Mouse (Mus musculus) heart, postnatal 0 days (tissue): ENCODE results near the gene Tubb2b. TPM values are rescaled to one million over a fixed set of nuclear protein-coding genes. Genes with fewer than 3 reads are reported as not detected.

Source experiments
- ATAC-seq: fragments of 200-750 bp; cut with Nextera tagmentation; 2 replicates; pipeline ENCODE4 v1.8.0; 2017; ENCODE audit warnings: low read depth, moderate number of reproducible peaks, moderate library complexity; ENCODE audit not compliant: insufficient read depth
- DNase-seq: peaks from one replicate; pipeline ENCODE4 v3.0.0-alpha.2; 2016; ENCODE audit warnings: low spot score
- H3K27ac ChIP-seq: fragments of 300-500 bp; sonication (generic); 2 replicates; pipeline ENCODE4 v1.5.1; 2014; ENCODE audit warnings: low read depth, mild to moderate bottlenecking
- H3K27me3 ChIP-seq: fragments of 300-500 bp; sonication (generic); 2 replicates; pipeline ENCODE4 v1.6.1; 2014; ENCODE audit warnings: low read length, mixed read lengths; ENCODE audit not compliant: control insufficient read depth, insufficient read depth
- H3K36me3 ChIP-seq: fragments of 300-500 bp; sonication (generic); replicated peaks from 2 replicates; pipeline ENCODE4 v1.6.1; 2014; ENCODE audit warnings: low read length, mixed read lengths; ENCODE audit not compliant: control insufficient read depth, insufficient read depth
- H3K4me1 ChIP-seq: fragments of 300-500 bp; sonication (generic); 2 replicates; pipeline ENCODE4 v1.6.1; 2014; ENCODE audit warnings: antibody characterized with exemption; ENCODE audit not compliant: control insufficient read depth, insufficient read depth
- H3K4me2 ChIP-seq: fragments of 300-500 bp; sonication (generic); 2 replicates; pipeline ENCODE4 v1.6.1; 2014; ENCODE audit warnings: low read depth, mild to moderate bottlenecking, low read length, moderate library complexity
- H3K4me3 ChIP-seq: fragments of 300-500 bp; sonication (generic); 2 replicates; pipeline ENCODE4 v1.5.1; 2014; ENCODE audit warnings: low read depth, low read length
- H3K9ac ChIP-seq: fragments of 300-500 bp; sonication (generic); replicated peaks from 2 replicates; pipeline ENCODE4 v1.6.1; 2014; ENCODE audit warnings: low read depth, low read length, mixed read lengths
- H3K9me3 ChIP-seq: fragments of 300-500 bp; sonication (generic); replicated peaks from 2 replicates; pipeline ENCODE4 v1.6.1; 2016; ENCODE audit warnings: low read length; ENCODE audit not compliant: control insufficient read depth
- CTCF ChIP-seq: IDR thresholded peaks from 2 replicates; pipeline ENCODE4 v1.5.1; 2016; ENCODE audit warnings: antibody characterized with exemption, control low read depth, low read depth
- EP300 ChIP-seq: IDR thresholded peaks from 2 replicates; pipeline ENCODE4 v1.6.1; 2016; ENCODE audit warnings: antibody characterized with exemption, low read depth
- WGBS: fragments of 180-500 bp; shearing (Covaris S2); extraction: QIAGEN DNeasy Blood & Tissue Kit; methylation state at CpG from one replicate; pipeline ENCODE4 v1.1.7; 2014; 5-methylcytosine and 5-hydroxymethylcytosine counted together
- polyA plus RNA-seq: library from polyadenylated mRNA; unstranded; fragments of >200 nt; fragmentation: Nextera tagmentation; extraction: Ambion mirVana; gene quantifications from 2 replicates; pipeline ENCODE4 v1.2.1, GENCODE M21; 2015
- total RNA-seq: library from RNA; depleted of rRNA; stranded (reverse); fragments of >200 nt; gene quantifications from 2 replicates; pipeline ENCODE4 v1.2.3, GENCODE M21; 2014; ENCODE audit warnings: low replicate concordance

Tubb2b gene
- total and polyA plus RNA-seq, 2 experiments from 2014 or later, result 19.7 to 157 TPM

DNA sequence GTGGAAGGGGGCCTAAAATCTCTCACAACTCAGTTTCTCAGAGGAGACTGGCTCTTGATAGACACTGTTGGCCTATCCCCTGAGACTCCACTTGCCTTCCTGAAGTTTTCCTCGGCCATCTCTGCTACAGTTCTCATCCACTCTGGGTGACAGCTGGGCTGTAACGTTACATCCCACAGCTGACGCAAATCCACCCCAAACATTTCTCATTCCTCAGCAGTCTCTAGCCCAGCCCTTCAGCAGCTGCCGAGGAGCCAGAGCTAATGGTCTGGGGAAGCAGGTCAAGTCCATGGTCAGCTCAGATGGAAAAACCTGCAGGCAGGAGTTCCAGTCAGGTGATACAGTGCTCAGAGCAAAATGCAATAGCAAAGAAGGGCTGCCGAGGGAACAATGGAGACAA lies 19.2 kb downstream of the Tubb2b start:
- Histone ChIP-seq H3K9ac (no peak overlapping the region), H3K36me3 (no peaks in the 10 kb centered on the region), H3K4me3 (no peak overlapping the region), H3K4me2 (no peak overlapping the region), H3K27me3 (no peaks in the 10 kb centered on the region), H3K4me1 (peaks cover 10% of the 10 kb centered on the region), H3K9me3 (no peaks in the 10 kb centered on the region), H3K27ac (no peak overlapping the region)
- WGBS, result 62% methylated on average over 5 of the region's 5 CpGs
- ATAC-seq (no peak), DNase-seq (no peak)
- TF ChIP-seq EP300, result no peak
- no peak for TF ChIP-seq CTCF

DNA sequence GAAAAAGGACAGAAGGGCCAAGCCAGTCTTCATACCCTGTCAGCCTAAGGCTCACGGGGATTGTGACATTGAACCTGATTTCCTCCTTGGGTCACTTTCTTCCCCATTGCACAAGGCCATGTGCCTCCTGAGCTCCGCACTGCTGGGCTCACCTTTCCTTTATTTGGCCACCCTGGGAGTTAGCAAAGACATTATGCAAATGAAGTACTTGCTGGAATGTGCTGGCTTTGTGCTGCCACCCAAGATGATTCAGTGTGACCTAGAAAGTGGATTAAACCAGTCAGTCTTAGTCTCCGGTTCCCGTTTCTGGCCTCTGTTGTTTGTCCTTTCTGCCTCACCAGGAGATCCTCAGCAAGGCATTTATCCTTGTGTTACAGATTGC lies 20.6 kb downstream of the Tubb2b start:
- no peak overlapping the region for H3K4me3 ChIP-seq
- TF ChIP-seq EP300, result no peak
- TF ChIP-seq CTCF, result no peak
- no peak overlapping the region for H3K4me2 ChIP-seq
- no peaks in the 10 kb centered on the region for H3K36me3 ChIP-seq
- ATAC-seq (no peak), DNase-seq (no peak)
- no peak overlapping the region for H3K9ac ChIP-seq
- 60% methylated on average over 4 of the region's 4 CpGs for WGBS
- H3K27me3 ChIP-seq, result no peaks in the 10 kb centered on the region
- no peaks in the 10 kb centered on the region for H3K9me3 ChIP-seq
- peaks cover 13% of the 10 kb centered on the region for H3K4me1 ChIP-seq
- no peak overlapping the region for H3K27ac ChIP-seq

GRCm38 (mm10) chr13:34109035-34109676 lies 21.1 kb downstream of the Tubb2b start:
- ATAC-seq, result no peak
- DNase-seq, result no peak
- H3K27me3 ChIP-seq, result no peaks in the 10 kb centered on the region
- H3K4me2 ChIP-seq, result no peak overlapping the region
- H3K4me3 ChIP-seq, result no peak overlapping the region
- no peak for TF ChIP-seq CTCF
- no peak for TF ChIP-seq EP300
- WGBS, result 79% methylated on average over 4 of the region's 4 CpGs
- no peaks in the 10 kb centered on the region for H3K9me3 ChIP-seq
- no peak overlapping the region for H3K27ac ChIP-seq
- peaks cover 13% of the 10 kb centered on the region for H3K4me1 ChIP-seq
- no peaks in the 10 kb centered on the region for H3K36me3 ChIP-seq
- no peak overlapping the region for H3K9ac ChIP-seq

- Histone ChIP-seq H3K9me3 (no peaks in the 10 kb centered on the region), H3K4me2 (no peak overlapping the region), H3K36me3 (no peaks in the 10 kb centered on the region), H3K9ac (no peak overlapping the region), H3K27ac (0 out of 2 replicates have a peak overlapping the region, but pooled peaks have one; percentile 4), H3K4me3 (no peak overlapping the region), H3K4me1 (peaks cover 13% of the 10 kb centered on the region), H3K27me3 (no peaks in the 10 kb centered on the region)
- 94% methylated on average over 1 of the region's 1 CpGs for WGBS
- DNase-seq (no peak), ATAC-seq (no peak)
- no peak for TF ChIP-seq CTCF
- no peak for TF ChIP-seq EP300
Observed at GRCm38 (mm10) chr13:34106999-34107398, 23.3 kb downstream of the Tubb2b start.

GRCm38 (mm10) chr13:34106256-34106655 lies 24.0 kb downstream of the Tubb2b start:
- ATAC-seq, result no peak
- Histone ChIP-seq H3K27ac (peak overlapping the region; percentile 43), H3K9ac (no peak overlapping the region), H3K4me2 (no peak overlapping the region), H3K4me3 (no peak overlapping the region), H3K36me3 (no peaks in the 10 kb centered on the region), H3K27me3 (no peaks in the 10 kb centered on the region), H3K4me1 (peaks cover 13% of the 10 kb centered on the region), H3K9me3 (no peaks in the 10 kb centered on the region)
- WGBS, result 86% methylated on average over 2 of the region's 2 CpGs
- TF ChIP-seq CTCF, result no peak
- TF ChIP-seq EP300, result no peak
- no peak for DNase-seq

- peak; percentile 84 for DNase-seq
- Histone ChIP-seq H3K9me3 (no peaks in the 10 kb centered on the region), H3K4me2 (no peak overlapping the region), H3K4me3 (no peak overlapping the region), H3K27ac (peak overlapping the region; percentile 68), H3K27me3 (no peaks in the 10 kb centered on the region), H3K9ac (no peak overlapping the region), H3K36me3 (no peaks in the 10 kb centered on the region), H3K4me1 (peaks cover 20% of the 10 kb centered on the region)
- 33% methylated on average over 1 of the region's 1 CpGs for WGBS
- TF ChIP-seq CTCF, result no peak
- peak; percentile 52; the same call in 1 of the 2 replicates for TF ChIP-seq EP300
- ATAC-seq, result peak; percentile 85
Observed at GRCm38 (mm10) chr13:34105364-34105763, 24.9 kb downstream of the Tubb2b start.
